Mouse (Mus musculus): ENCODE results near the gene Myct1.

Myct1 gene

GRCm38 (mm10) chr10:5593464-5593863 is at the start of gene Myct1:
Gene Myct1 (plus strand): TSS chr10:5593775.
- DNase-seq (ENCODE audit: low read depth, low spot score): no peak

DNA sequence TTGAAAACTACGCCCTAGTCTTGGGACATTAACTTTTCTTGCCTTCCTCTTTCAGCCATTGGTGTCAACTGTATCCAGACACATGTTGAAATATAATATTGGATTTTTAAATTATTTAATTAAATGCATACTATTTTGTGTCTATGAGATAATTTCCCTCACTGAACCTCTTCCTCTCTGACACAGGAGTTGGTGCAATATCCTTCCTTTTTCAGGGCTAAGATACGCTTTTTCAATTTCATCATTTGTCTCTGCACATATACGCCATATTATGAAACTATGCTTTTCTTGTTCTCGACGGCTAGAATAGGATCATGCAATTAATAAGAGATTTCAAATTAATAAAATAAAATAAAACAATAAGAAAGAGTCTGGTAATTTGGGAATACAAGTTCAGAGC is 47.1 kb upstream of the Myct1 start:
- DNase-seq (ENCODE audit: low read depth, low spot score): no peak

DNA sequence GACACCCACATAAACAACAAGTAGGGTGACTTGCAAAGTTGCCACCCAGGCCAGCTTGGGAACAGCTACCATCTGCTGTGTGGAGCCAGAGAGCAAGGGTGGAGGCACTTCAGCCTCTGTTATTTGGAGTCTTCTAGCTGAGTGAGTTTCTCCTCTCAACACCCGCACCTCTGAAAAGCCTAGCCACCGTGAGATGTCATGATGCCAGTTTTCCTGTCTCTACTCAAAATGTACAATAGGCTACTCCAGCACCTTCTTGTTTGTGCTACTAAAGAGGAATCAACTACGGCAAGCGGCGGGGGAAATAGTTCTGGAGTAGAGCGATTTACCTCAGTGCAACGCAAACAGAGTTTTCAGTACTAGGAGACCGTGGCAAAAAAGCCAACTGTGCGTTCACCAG is 45.8 kb upstream of the Myct1 start:
- DNase-seq (ENCODE audit: low read depth, low spot score): no peak

GRCm38 (mm10) chr10:5548651-5549050 is 44.9 kb upstream of the Myct1 start:
- no peak for DNase-seq (ENCODE audit: low read depth, low spot score)

DNA sequence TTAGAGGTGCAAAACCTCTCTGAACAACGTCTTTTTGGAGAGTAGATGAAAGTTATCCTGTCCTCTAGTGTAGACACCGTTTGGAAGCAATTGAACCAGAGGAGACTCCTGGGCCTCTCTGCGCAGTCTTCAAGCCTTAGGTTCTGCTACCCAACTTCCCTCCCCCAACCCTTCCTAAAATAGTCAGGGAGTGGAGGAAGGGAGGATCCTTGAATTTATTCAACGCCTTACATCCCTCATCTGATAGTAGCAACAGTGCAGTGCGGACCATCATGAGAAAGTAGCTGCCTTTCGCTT is 43.8 kb upstream of the Myct1 start:
- DNase-seq (ENCODE audit: low read depth, low spot score): no peak

- no peak for DNase-seq (ENCODE audit: low read depth, low spot score)
Observed at GRCm38 (mm10) chr10:5550168-5551021, 43.2 kb upstream of the Myct1 start.

GRCm38 (mm10) chr10:5551382-5551781 is 42.2 kb upstream of the Myct1 start, which contains the start of gene Syne1:
Gene Syne1 (minus strand): TSS chr10:5551482.
- no peak for DNase-seq (ENCODE audit: low read depth, low spot score)

- DNase-seq (ENCODE audit: low read depth, low spot score): no peak
Observed at GRCm38 (mm10) chr10:5554941-5555340, 38.6 kb upstream of the Myct1 start.

- DNase-seq (ENCODE audit: low read depth, low spot score): no peak
Observed at GRCm38 (mm10) chr10:5558808-5559207, 34.8 kb upstream of the Myct1 start.

- DNase-seq (ENCODE audit: low read depth, low spot score): no peak
Observed at GRCm38 (mm10) chr10:5560526-5560925, 33.0 kb upstream of the Myct1 start.

DNA sequence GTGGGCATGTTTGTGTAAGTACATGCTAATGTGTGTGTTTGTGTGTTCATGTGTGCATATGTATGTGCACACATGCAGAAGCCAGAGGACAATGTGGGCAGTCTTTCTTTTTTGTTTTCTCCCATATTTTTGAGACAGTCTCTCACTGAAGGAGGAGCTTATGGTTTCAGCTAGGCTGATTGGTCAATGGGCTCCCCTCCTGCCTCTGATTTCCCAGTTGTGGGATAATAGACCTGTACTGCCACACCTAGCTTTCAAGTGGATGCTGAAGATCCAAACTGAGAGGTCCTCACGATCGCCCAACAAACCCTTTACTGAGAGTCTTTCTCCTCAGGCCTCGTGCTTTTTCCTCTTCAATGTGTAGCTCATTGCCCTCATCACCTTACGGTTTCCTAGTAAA is 31.9 kb upstream of the Myct1 start:
- DNase-seq (ENCODE audit: low read depth, low spot score): no peak

DNA sequence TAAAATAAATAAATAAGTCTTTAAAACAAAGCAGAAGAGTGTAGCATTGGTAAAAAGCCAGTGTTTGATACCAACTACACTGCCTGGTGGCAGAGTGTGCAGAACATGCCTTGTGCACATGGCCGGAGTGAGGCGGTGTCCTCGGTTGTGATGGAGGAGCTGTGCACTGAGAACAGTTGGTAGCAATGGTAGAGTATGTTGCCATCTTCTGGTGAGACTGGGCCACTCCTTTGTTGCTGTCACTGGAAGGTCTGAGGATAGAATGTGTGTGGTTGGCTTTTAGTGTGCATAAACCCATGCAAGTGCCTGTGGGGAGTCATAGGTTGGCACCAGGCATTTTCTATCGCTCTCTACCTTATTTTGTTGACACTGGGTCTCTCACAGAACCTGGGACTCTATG is 24.6 kb upstream of the Myct1 start:
- no peak for DNase-seq (ENCODE audit: low read depth, low spot score)

GRCm38 (mm10) chr10:5570059-5570458 is 23.5 kb upstream of the Myct1 start:
- DNase-seq (ENCODE audit: low read depth, low spot score): no peak

DNA sequence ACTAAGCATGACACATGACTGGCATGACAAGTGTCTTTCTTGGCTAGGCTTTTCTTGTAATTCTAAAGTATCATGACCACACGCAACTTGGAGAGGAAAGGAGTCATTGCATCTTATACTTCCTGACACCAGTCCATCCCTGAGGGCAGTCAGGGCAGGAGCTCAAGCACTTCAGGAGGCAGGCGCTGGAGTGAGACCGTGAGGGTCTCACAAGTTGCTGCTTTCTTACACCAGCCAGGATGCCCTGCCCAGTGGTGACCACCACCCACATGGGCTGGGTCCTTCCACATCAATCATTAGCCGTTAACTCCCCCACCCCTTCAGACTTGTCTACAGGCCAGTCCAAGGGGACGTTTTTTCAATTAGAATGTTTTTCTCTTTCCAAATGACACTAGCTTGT is 22.2 kb upstream of the Myct1 start:
- DNase-seq (ENCODE audit: low read depth, low spot score): no peak

GRCm38 (mm10) chr10:5573328-5573727 is 20.2 kb upstream of the Myct1 start:
- no peak for DNase-seq (ENCODE audit: low read depth, low spot score)

- DNase-seq (ENCODE audit: low read depth, low spot score): no peak
Observed at GRCm38 (mm10) chr10:5591061-5591460, 2.5 kb upstream of the Myct1 start.

- no peak for DNase-seq (ENCODE audit: low read depth, low spot score)
Observed at GRCm38 (mm10) chr10:5591996-5592395, 1.6 kb upstream of the Myct1 start.

DNA sequence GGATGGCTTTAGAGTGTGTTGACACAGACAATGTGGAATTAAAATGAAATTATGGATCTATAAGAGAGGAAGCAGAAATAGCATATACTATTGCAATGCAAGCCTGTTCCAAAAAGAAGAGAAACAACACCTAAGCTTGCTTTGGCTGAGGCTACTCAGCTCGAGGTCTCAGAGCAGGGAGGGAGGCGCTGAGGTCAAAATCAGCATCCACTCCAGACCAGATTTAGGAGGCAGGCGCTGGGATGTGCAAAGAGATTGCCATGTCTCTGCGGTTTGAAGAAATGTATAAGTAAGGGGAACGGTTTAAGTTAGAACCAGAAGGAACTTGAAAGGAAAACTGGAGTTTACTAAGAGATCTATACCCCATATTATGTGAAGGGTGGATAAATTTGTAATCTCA is 882 bp downstream of the Myct1 start:
- no peak for DNase-seq (ENCODE audit: low read depth, low spot score)

DNA sequence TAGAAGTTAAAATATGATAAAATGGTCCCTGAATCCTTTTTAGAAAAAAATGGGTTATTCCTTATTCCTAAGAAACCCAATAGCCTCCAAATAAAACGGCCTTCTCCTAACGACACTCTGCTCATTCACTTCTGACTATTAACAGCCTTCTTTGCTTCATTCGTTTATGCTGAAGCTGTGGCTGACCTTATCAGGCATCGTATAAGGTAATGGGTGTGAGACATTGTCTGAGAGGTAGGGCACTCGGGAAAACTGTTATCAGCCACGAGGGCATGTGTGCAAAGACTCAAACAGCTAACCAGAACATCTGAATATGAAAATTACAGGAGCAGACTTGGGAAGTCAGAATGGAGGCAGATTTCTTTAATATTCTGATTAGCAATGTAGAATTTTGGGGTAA is 3.0 kb downstream of the Myct1 start:
- no peak for DNase-seq (ENCODE audit: low read depth, low spot score)

- peak; percentile 57 for DNase-seq (ENCODE audit: low read depth, low spot score)
Observed at GRCm38 (mm10) chr10:5600123-5600522, 6.5 kb downstream of the Myct1 start.

DNA sequence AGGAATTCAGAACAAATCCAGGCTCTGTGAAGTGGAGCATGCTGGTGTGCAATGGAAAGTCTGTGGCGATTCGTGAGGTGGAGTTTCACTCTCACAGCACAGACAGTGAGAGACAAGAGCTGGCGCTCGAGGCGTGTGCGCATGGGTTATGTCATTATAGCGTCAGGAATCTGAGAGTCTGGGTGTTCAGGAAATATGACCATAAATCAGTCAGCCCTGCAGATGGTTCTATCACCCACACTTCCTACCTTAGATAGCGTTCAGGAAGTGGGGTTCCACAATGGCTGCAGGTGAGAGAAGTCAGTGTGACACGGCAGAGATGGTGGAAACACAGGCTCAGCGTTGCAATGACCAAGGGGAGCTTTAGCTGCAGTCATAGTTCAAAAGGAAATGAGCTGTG is 9.9 kb downstream of the Myct1 start:
- no peak for DNase-seq (ENCODE audit: low read depth, low spot score)

DNA sequence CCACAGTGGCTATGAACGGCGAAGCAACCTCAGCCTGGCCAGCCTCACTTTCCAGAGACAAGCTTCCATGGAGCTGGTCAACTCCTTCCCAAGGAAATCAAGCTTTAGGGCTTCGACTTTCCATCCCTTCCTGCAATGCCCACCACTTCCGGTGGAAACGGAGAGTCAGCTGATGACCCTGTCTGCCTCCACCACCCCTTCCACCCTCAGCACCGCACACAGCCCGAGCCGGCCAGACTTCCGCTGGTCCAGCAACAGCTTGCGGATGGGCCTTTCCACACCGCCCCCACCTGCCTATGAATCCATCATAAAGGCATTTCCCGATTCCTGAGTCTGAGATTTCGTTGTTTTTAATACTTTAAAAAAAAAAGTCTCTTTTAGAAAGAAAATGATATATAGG is 10.8 kb downstream of the Myct1 start:
- DNase-seq (ENCODE audit: low read depth, low spot score): no peak

GRCm38 (mm10) chr10:5608874-5609273 is 15.3 kb downstream of the Myct1 start:
- DNase-seq (ENCODE audit: low read depth, low spot score): no peak

Measured in embryo, embryonic 11.5 days (tissue).